Mouse (Mus musculus): ENCODE data around the gene BC051142. TPM values are rescaled to one million over a fixed set of nuclear protein-coding genes. Genes with fewer than 3 reads are reported as not detected.

Gene BC051142
- polyA plus RNA-seq, 1 experiment from 2014 or later = 0.86 TPM

GRCm38 (mm10) chr17:34365031-34365430 is 33.6 kb upstream of the BC051142 start:
- ATAC-seq (ENCODE audit: low FRiP score, low TSS enrichment) (no peak), DNase-seq (ENCODE audit: low spot score) (no peak)
- WGBS = 75% methylated on average over 10 of the region's 10 CpGs
- H3K9ac ChIP-seq (ENCODE audit: low read length) = no peak overlapping the region
- H3K9me3 ChIP-seq (ENCODE audit: control insufficient read depth, low read length) = no peaks in the 10 kb centered on the region
- no peaks in the 10 kb centered on the region for H3K36me3 ChIP-seq (ENCODE audit: control insufficient read depth, insufficient read depth, low read length)
- H3K4me2 ChIP-seq (replicated peaks; ENCODE audit: low read depth) = no peak overlapping the region
- H3K27ac ChIP-seq (replicated peaks) = no peak overlapping the region
- TF ChIP-seq CTCF (IDR thresholded peaks at IDR 0.05; ENCODE audit: low read depth) = no peak
- no peak for TF ChIP-seq EP300 (optimal IDR thresholded peaks at IDR 0.05)
- H3K4me1 ChIP-seq (replicated peaks; ENCODE audit: control insufficient read depth, insufficient read depth) = no peaks in the 10 kb centered on the region
- H3K4me3 ChIP-seq (ENCODE audit: low read depth, low read length) = no peak overlapping the region
- no peaks in the 10 kb centered on the region for H3K27me3 ChIP-seq (ENCODE audit: control insufficient read depth, insufficient read depth, low read length)

- H3K36me3 ChIP-seq (ENCODE audit: control insufficient read depth, insufficient read depth, low read length) = no peaks in the 10 kb centered on the region
- H3K9ac ChIP-seq (ENCODE audit: low read length) = no peak overlapping the region
- H3K27ac ChIP-seq (replicated peaks) = no peak overlapping the region
- H3K4me2 ChIP-seq (replicated peaks; ENCODE audit: low read depth) = no peak overlapping the region
- no peaks in the 10 kb centered on the region for H3K9me3 ChIP-seq (ENCODE audit: control insufficient read depth, low read length)
- no peak for DNase-seq (ENCODE audit: low spot score)
- no peaks in the 10 kb centered on the region for H3K4me1 ChIP-seq (replicated peaks; ENCODE audit: control insufficient read depth, insufficient read depth)
- no peaks in the 10 kb centered on the region for H3K27me3 ChIP-seq (ENCODE audit: control insufficient read depth, insufficient read depth, low read length)
- H3K4me3 ChIP-seq (ENCODE audit: low read depth, low read length) = no peak overlapping the region
- TF ChIP-seq EP300 (optimal IDR thresholded peaks at IDR 0.05) (no peak), CTCF (IDR thresholded peaks at IDR 0.05; ENCODE audit: low read depth) (no peak)
- 49% methylated on average over 4 of the region's 4 CpGs for WGBS
- no peak for ATAC-seq (ENCODE audit: low FRiP score, low TSS enrichment)
These were observed 28.1 kb upstream of the BC051142 start for GRCm38 (mm10) chr17:34370563-34370962.

GRCm38 (mm10) chr17:34373055-34373709 is 25.4 kb upstream of the BC051142 start:
- no peak overlapping the region for H3K27ac ChIP-seq (replicated peaks)
- H3K4me2 ChIP-seq (replicated peaks; ENCODE audit: low read depth) = no peak overlapping the region
- H3K9me3 ChIP-seq (ENCODE audit: control insufficient read depth, low read length) = no peaks in the 10 kb centered on the region
- TF ChIP-seq CTCF (IDR thresholded peaks at IDR 0.05; ENCODE audit: low read depth) (no peak), EP300 (optimal IDR thresholded peaks at IDR 0.05) (no peak)
- H3K36me3 ChIP-seq (ENCODE audit: control insufficient read depth, insufficient read depth, low read length) = no peaks in the 10 kb centered on the region
- no peak overlapping the region for H3K4me3 ChIP-seq (ENCODE audit: low read depth, low read length)
- no peaks in the 10 kb centered on the region for H3K4me1 ChIP-seq (replicated peaks; ENCODE audit: control insufficient read depth, insufficient read depth)
- WGBS = 52% methylated on average over 6 of the region's 6 CpGs
- no peaks in the 10 kb centered on the region for H3K27me3 ChIP-seq (ENCODE audit: control insufficient read depth, insufficient read depth, low read length)
- ATAC-seq (ENCODE audit: low FRiP score, low TSS enrichment) = no peak
- no peak overlapping the region for H3K9ac ChIP-seq (ENCODE audit: low read length)
- no peak for DNase-seq (ENCODE audit: low spot score)

GRCm38 (mm10) chr17:34376847-34377246 is 21.8 kb upstream of the BC051142 start, which contains the start of gene Btnl1:
Gene Btnl1, plus strand, starts transcription at chr17:34377132.
- ATAC-seq (ENCODE audit: low FRiP score, low TSS enrichment) (no peak), DNase-seq (ENCODE audit: low spot score) (no peak)
- no peaks in the 10 kb centered on the region for H3K4me1 ChIP-seq (replicated peaks; ENCODE audit: control insufficient read depth, insufficient read depth)
- no peak within 1 kb of the TSS for H3K9ac ChIP-seq (ENCODE audit: low read length)
- H3K27ac ChIP-seq (replicated peaks) = no peak within 1 kb of the TSS
- H3K9me3 ChIP-seq (ENCODE audit: control insufficient read depth, low read length) = no peaks in the 10 kb centered on the region
- H3K36me3 ChIP-seq (ENCODE audit: control insufficient read depth, insufficient read depth, low read length) = no peaks in the 10 kb centered on the region
- WGBS = 83% methylated on average over 2 of the region's 2 CpGs
- H3K27me3 ChIP-seq (ENCODE audit: control insufficient read depth, insufficient read depth, low read length) = no peaks in the 10 kb centered on the region
- no peak within 1 kb of the TSS for H3K4me3 ChIP-seq (ENCODE audit: low read depth, low read length)
- TF ChIP-seq EP300 (optimal IDR thresholded peaks at IDR 0.05) (no peak), CTCF (IDR thresholded peaks at IDR 0.05; ENCODE audit: low read depth) (no peak)
- no peak within 1 kb of the TSS for H3K4me2 ChIP-seq (replicated peaks; ENCODE audit: low read depth)

GRCm38 (mm10) chr17:34377450-34378209 is 21.0 kb upstream of the BC051142 start:
- no peaks in the 10 kb centered on the region for H3K9me3 ChIP-seq (ENCODE audit: control insufficient read depth, low read length)
- no peak overlapping the region for H3K9ac ChIP-seq (ENCODE audit: low read length)
- no peaks in the 10 kb centered on the region for H3K36me3 ChIP-seq (ENCODE audit: control insufficient read depth, insufficient read depth, low read length)
- WGBS = 52% methylated on average over 6 of the region's 6 CpGs
- no peak overlapping the region for H3K4me3 ChIP-seq (ENCODE audit: low read depth, low read length)
- no peak overlapping the region for H3K27ac ChIP-seq (replicated peaks)
- H3K27me3 ChIP-seq (ENCODE audit: control insufficient read depth, insufficient read depth, low read length) = no peaks in the 10 kb centered on the region
- TF ChIP-seq EP300 (optimal IDR thresholded peaks at IDR 0.05) = no peak
- TF ChIP-seq CTCF (IDR thresholded peaks at IDR 0.05; ENCODE audit: low read depth) = peak; percentile 16; the same call in 1 of the 2 replicates
- DNase-seq (ENCODE audit: low spot score) (no peak), ATAC-seq (ENCODE audit: low FRiP score, low TSS enrichment) (no peak)
- H3K4me1 ChIP-seq (replicated peaks; ENCODE audit: control insufficient read depth, insufficient read depth) = no peaks in the 10 kb centered on the region
- H3K4me2 ChIP-seq (replicated peaks; ENCODE audit: low read depth) = no peak overlapping the region

GRCm38 (mm10) chr17:34378716-34379115 is 19.9 kb upstream of the BC051142 start:
- Histone ChIP-seq H3K9ac (ENCODE audit: low read length) (no peak overlapping the region), H3K36me3 (ENCODE audit: control insufficient read depth, insufficient read depth, low read length) (no peaks in the 10 kb centered on the region), H3K27ac (replicated peaks) (no peak overlapping the region), H3K27me3 (ENCODE audit: control insufficient read depth, insufficient read depth, low read length) (no peaks in the 10 kb centered on the region), H3K4me3 (ENCODE audit: low read depth, low read length) (no peak overlapping the region), H3K9me3 (ENCODE audit: control insufficient read depth, low read length) (no peaks in the 10 kb centered on the region), H3K4me1 (replicated peaks; ENCODE audit: control insufficient read depth, insufficient read depth) (no peaks in the 10 kb centered on the region), H3K4me2 (replicated peaks; ENCODE audit: low read depth) (no peak overlapping the region)
- TF ChIP-seq CTCF (IDR thresholded peaks at IDR 0.05; ENCODE audit: low read depth) (no peak), EP300 (optimal IDR thresholded peaks at IDR 0.05) (no peak)
- ATAC-seq (ENCODE audit: low FRiP score, low TSS enrichment) (no peak), DNase-seq (ENCODE audit: low spot score) (no peak)
- 80% methylated on average over 2 of the region's 2 CpGs for WGBS

All from stomach, postnatal 0 days (tissue).